Mouse (Mus musculus) ES-E14 (cell line): ENCODE measurements around the gene Tbce.

Experiments used
- CHD2 ChIP-seq: IDR thresholded peaks from 2 replicates; pipeline ENCODE4 v1.6.1; 2014; ENCODE audit warnings: mild to moderate bottlenecking, low read depth, low read length, inconsistent platforms
- MAFK ChIP-seq: IDR thresholded peaks from 2 replicates; pipeline ENCODE4 v1.6.1; 2014; ENCODE audit warnings: mild to moderate bottlenecking, low read depth, low read length, inconsistent platforms; ENCODE audit not compliant: insufficient read depth
- ZNF384 ChIP-seq: IDR thresholded peaks from 2 replicates; pipeline ENCODE4 v1.6.1; 2012; ENCODE audit warnings: low read depth, low read length, inconsistent platforms

DNA sequence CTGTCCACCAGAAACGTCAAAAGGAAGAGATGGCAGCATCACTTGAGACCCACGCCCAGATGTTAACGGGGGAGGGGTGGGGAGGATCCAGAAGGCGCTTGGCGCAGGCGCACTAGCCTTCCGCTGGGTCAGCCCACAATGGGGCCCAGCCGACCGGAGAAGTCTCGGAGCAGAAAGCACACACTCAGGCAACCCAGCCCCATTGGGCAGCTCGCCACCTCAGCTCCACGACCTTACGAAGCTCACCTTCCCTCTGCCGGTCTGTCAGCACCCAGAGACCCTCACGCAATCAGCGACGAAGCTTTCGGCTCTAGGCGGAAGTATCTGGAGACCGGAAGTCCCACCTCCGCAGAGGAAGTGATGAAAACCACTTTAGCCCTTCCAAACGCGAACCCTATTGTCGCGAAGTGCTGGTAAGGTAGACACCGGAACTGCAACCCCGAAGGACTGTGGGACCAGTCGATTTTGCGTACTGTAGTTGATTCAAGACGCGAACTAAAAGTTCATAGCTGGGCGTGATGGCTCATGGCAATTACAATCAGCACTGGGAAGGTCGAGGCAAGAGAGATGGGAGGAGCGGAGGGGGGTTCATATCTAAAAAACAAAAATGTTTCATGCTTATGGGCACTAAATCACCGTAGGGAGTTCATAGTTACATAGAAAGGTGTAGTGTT, at the start of gene Tbce:
- no peak for TF ChIP-seq CHD2
- TF ChIP-seq MAFK = no peak
- no peak for TF ChIP-seq ZNF384
